Mouse (Mus musculus) testis, adult 2 months (tissue): ENCODE measurements around the gene Prpf40b.

Experiments
- CTCF ChIP-seq: fragments of 200-500 bp; IDR thresholded peaks from 2 replicates; pipeline ENCODE4 v1.5.1; 2012; ENCODE audit warnings: low read depth, mild to moderate bottlenecking, inconsistent platforms, low read length, moderate library complexity; ENCODE audit not compliant: control insufficient read depth, insufficient read depth, insufficient replicate concordance
- POLR2A ChIP-seq: fragments of 200-500 bp; IDR thresholded peaks from 2 replicates; pipeline ENCODE4 v1.6.1; 2012; ENCODE audit warnings: low read depth, mild to moderate bottlenecking, inconsistent platforms, low read length, moderate library complexity; ENCODE audit not compliant: control insufficient read depth

DNA sequence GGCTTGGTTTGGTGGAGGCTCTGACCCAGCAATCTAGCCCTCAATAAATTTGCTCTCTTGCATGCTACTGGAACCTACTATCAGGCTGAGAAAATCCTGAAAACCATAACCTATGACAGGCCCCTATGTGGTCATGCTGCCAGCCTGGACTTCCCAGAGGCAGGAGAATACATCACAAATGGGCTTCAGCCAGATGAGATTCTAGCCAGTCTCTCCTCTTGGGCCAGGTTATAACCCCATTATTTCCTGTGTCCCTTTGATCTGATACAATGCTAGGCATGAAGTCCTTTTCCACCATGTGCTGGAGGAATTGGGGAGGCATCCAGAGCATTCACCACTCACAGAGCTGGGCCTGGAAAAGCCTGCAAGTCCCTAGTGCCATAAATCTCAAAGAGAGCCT, 37.2 kb downstream of the Prpf40b start:
- TF ChIP-seq CTCF, result no peak
- TF ChIP-seq POLR2A, result no peak
